Mouse (Mus musculus) gonadal fat pad, adult 2 months (tissue): ENCODE data around the gene 4921536K21Rik. TPM values are rescaled to one million over a fixed set of nuclear protein-coding genes. Genes with fewer than 3 reads are reported as not detected.
"Not testable (repeated sequence)": the region's sequence is repeated elsewhere in the genome, so short reads cannot be mapped to it uniquely, and the experiment has no call there.

ENCODE experiments used
- DNase-seq: peaks from one replicate; pipeline ENCODE4 v3.0.0-alpha.2; 2012; ENCODE audit warnings: low read depth
- polyA plus RNA-seq: library from polyadenylated mRNA; depleted of rRNA; stranded (reverse); fragments of >200 nt; gene quantifications from 2 replicates; pipeline ENCODE4 v1.2.3, GENCODE M21; 2012

4921536K21Rik gene
- polyA plus RNA-seq, 1 experiment = 1.9 TPM

DNA sequence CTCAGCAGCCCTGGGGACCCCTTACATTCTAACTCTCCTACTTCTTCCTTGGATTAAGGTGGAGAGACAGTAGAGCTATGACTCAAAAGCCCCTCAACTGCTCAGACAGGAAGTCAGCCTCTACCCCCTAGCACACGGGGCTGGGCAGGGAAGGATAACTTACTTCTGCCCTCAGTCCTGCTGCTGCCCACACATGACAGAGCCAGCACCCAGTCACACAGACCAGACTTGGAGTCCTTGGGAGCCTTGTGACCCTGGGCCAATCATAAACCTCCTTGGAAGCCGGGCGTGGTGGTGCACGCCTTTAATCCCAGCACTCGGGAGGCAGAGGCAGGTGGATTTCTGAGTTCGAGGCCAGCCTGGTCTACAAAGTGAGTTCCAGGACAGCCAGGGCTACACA, 16.5 kb upstream of the 4921536K21Rik start:
- not testable (repeated sequence) for DNase-seq

- DNase-seq = no peak
Measured at GRCm38 (mm10) chr11:3910513-3911310, 15.8 kb upstream of the 4921536K21Rik start.

- no peak for DNase-seq
Measured at GRCm38 (mm10) chr11:3909236-3909635, 14.3 kb upstream of the 4921536K21Rik start.

DNA sequence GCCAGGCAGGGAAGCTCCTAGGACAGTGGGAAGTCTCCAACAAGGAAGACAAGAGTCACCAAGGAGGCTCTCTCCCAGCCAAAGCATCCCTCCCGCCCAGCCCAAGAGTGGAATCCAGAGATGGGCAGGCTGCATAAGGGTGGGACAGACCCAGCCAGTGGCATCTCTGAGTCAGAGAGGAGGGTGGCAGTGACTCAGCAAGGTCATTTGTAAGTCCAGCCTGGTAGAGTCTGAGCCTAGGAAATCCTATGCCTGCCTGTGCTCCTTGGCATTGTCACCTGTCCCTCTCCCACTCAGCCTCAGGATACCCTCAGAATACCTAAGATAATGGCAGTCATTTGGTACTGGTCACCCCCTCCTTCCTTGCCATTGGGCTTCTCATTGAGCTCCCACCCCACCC, 10.5 kb upstream of the 4921536K21Rik start:
- DNase-seq = no peak

- no peak for DNase-seq
Measured at GRCm38 (mm10) chr11:3904673-3905072, 9.8 kb upstream of the 4921536K21Rik start.

DNA sequence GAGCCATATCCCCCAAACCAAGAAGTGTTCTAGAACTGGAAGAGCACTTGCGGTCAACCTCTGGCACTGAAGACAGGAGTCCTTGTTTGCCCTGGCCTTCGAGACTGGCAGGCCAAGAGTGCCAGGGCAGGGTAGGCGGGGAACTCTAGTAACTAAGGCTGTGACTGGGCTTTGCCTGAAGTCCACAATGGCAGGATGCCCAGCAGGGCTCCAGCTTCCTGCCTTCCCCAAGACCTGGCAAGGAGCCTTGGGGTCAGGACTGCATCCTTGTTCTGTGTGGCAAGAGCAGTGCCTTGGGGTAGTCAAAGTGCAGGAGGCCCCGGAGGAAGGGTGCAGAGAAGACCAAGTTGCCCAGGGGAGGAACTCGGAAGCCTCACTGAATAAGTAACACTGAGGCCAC, 8.1 kb upstream of the 4921536K21Rik start:
- DNase-seq = peak; percentile 90

DNA sequence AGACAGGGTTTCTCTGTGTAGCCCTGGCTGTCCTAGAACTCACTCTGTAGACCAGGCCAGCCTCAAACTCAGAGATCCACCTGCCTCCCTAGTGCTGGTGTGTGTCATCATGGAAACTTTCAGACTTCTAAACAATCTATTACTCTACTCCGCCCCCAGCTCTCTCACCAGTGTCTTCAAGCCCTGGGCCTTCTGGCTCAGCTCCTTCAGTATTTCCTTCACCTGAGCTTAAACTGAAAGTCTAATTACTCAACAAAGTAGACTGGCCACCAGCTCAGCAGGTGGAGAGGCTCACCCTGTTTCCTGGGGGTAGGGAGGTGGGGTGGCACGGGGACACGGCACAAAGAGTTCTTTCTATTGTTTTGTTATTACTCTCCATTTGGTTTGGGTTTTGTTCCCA, 7.6 kb upstream of the 4921536K21Rik start:
- peak; percentile 92 for DNase-seq

- DNase-seq = no peak
Measured at GRCm38 (mm10) chr11:3900296-3900695, 5.4 kb upstream of the 4921536K21Rik start.

DNA sequence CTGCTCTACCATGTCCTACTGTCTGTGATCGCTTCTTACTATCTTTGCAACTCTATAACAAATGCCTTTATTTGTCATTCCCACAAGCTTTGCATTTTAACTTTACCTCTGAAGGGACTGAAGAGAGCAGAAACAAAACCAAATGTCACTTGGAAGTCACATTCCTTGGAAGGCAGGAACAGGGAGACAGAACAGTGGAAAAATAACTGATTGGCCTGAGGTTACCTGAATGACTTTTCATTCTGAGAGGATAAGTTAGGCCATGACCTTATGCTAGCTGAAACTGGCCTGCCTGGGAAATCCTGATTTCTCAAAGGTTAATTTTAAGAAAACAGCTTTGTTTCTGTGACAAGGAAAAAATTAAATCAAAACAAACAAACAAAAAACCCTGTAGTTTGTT, 1.0 kb upstream of the 4921536K21Rik start:
- no peak for DNase-seq

DNA sequence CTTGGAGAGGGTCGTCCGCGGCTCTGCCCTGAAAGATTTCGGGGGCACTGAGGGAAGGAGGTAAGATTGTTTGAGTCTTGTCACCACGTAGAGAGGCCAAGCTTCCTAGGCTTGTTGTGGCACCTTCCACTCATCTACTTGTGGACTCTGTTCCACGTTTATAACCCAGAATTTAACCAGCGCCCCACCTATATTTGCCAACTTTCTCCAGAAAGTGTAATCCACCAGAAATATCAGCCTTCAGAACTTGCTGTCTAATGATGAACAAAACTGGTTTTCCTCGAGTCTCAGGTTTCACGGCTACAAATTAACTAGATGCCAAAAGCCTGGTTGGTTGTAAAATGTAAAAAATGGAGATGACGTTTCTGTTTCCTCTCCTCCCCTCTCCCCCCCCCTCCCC, 560 bp upstream of the 4921536K21Rik start:
- DNase-seq = no peak

- no peak for DNase-seq
Measured at GRCm38 (mm10) chr11:3893970-3894369, 928 bp downstream of the 4921536K21Rik start.

- peak; percentile 90 for DNase-seq
Measured at GRCm38 (mm10) chr11:3887331-3887730, 7.6 kb downstream of the 4921536K21Rik start.

- no peak for DNase-seq
Measured at GRCm38 (mm10) chr11:3883711-3884110, 11.2 kb downstream of the 4921536K21Rik start.

- no peak for DNase-seq
Measured at GRCm38 (mm10) chr11:3879836-3880235, 15.1 kb downstream of the 4921536K21Rik start.

GRCm38 (mm10) chr11:3878660-3879059, 16.2 kb downstream of the 4921536K21Rik start:
- DNase-seq = no peak

GRCm38 (mm10) chr11:3876419-3876818, 18.5 kb downstream of the 4921536K21Rik start:
- no peak for DNase-seq

DNA sequence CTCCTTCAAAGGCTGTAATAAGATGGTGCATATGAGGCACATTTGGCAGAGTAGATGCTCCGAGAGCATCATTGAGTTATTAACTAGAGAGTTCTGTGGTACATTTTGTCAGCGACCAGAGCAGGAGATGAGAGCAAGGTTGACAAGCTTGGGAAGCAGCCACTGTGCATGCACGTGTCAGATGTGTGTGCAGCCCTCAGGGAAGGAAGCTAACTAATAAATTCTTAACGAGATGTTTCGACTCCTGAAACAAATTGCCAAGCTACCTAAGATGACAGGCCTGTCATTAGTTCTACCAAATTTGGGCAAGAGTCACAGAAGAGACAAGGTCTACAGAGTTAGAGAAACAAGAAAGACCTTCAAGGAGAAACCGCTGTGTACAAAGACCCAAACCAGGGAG, 30.6 kb downstream of the 4921536K21Rik start:
- no peak for DNase-seq

- DNase-seq = no peak
Measured at GRCm38 (mm10) chr11:3863454-3864112, 31.3 kb downstream of the 4921536K21Rik start, which contains the start of gene Osbp2. TSS of gene Osbp2 (minus strand) at chr11:3863903.

GRCm38 (mm10) chr11:3862661-3863453, 32.0 kb downstream of the 4921536K21Rik start:
- no peak for DNase-seq

GRCm38 (mm10) chr11:3860361-3860760, 34.5 kb downstream of the 4921536K21Rik start:
- DNase-seq = no peak

- DNase-seq = no peak
Measured at GRCm38 (mm10) chr11:3859778-3860177, 35.1 kb downstream of the 4921536K21Rik start.

DNA sequence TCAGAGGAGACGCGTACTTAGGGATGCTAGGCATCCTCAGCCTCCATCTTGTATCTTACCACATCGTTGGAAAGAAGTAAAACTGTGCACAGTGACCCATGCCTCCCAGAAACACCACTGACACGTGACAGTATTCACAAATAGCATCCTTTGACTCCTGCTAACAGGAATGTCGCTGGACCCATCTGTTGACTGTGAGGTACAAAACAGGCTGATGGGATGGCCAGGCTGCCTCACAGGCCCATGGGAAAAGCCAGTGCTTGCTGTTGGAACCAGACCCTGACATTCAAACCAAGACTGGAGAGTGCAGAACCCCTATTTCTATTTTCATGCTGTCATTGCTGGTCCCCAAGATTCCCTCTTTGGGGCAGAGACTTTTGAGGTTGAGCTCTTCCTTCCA, 37.0 kb downstream of the 4921536K21Rik start:
- DNase-seq = no peak
